Mouse (Mus musculus) hindbrain, embryonic 16.5 days (tissue): ENCODE data around the gene Itpr2. TPM values are rescaled to one million over a fixed set of nuclear protein-coding genes. Genes with fewer than 3 reads are reported as not detected.

ENCODE experiments used
- ATAC-seq: fragments of 200-750 bp; cut with Nextera tagmentation; 2 replicates; pipeline ENCODE4 v1.8.0; 2017; ENCODE audit warnings: moderate TSS enrichment, moderate library complexity
- H3K27ac ChIP-seq: fragments of 300-500 bp; sonication (generic); 2 replicates; pipeline ENCODE4 v1.5.1; 2014; ENCODE audit warnings: low read depth, mild to moderate bottlenecking, control low read depth, low read length, moderate library complexity
- H3K27me3 ChIP-seq: fragments of 300-500 bp; sonication (generic); replicated peaks from 2 replicates; pipeline ENCODE4 v1.6.1; 2014; ENCODE audit warnings: low read length; ENCODE audit not compliant: control insufficient read depth, insufficient read depth
- H3K36me3 ChIP-seq: fragments of 300-500 bp; sonication (generic); 2 replicates; pipeline ENCODE4 v1.6.1; 2014; ENCODE audit warnings: mild to moderate bottlenecking, low read length, moderate library complexity, mixed read lengths; ENCODE audit not compliant: control insufficient read depth, insufficient read depth
- H3K4me1 ChIP-seq: fragments of 300-500 bp; sonication (generic); 2 replicates; pipeline ENCODE4 v1.6.1; 2014; ENCODE audit warnings: low read depth, low read length; ENCODE audit not compliant: control insufficient read depth, insufficient read depth
- H3K4me2 ChIP-seq: fragments of 300-500 bp; sonication (generic); 2 replicates; pipeline ENCODE4 v1.6.1; 2014; ENCODE audit warnings: mild to moderate bottlenecking, low read length, control low read depth, moderate library complexity
- H3K4me3 ChIP-seq: fragments of 300-500 bp; sonication (generic); 2 replicates; pipeline ENCODE4 v1.5.1; 2014; ENCODE audit warnings: mild to moderate bottlenecking, low read length, control low read depth, moderate library complexity
- H3K9ac ChIP-seq: fragments of 300-500 bp; sonication (generic); 2 replicates; pipeline ENCODE4 v1.6.1; 2014; ENCODE audit warnings: low read depth, mild to moderate bottlenecking, control low read depth, low read length, moderate library complexity
- H3K9me3 ChIP-seq: fragments of 300-500 bp; sonication (generic); 2 replicates; pipeline ENCODE4 v1.6.1; 2014; ENCODE audit warnings: mild to moderate bottlenecking, low read length, moderate library complexity; ENCODE audit not compliant: control insufficient read depth
- WGBS: fragments of 180-500 bp; shearing (Covaris S2); extraction: QIAGEN DNeasy Blood & Tissue Kit; methylation state at CpG from one replicate; pipeline ENCODE4 v1.1.7; 2014; 5-methylcytosine and 5-hydroxymethylcytosine counted together
- polyA plus RNA-seq: library from polyadenylated mRNA; unstranded; fragments of >200 nt; fragmentation: Nextera tagmentation; extraction: Ambion mirVana; gene quantifications from 2 replicates; pipeline ENCODE4 v1.2.1, GENCODE M21; 2015

The Itpr2 gene
- polyA plus RNA-seq, 1 experiment from 2014 or later: 9.1 TPM

GRCm38 (mm10) chr6:146272253-146273036, 229.6 kb downstream of the Itpr2 start:
- no peak overlapping the region for H3K4me3 ChIP-seq
- H3K36me3 ChIP-seq: no peaks in the 10 kb centered on the region
- H3K9me3 ChIP-seq: no peaks in the 10 kb centered on the region
- H3K4me1 ChIP-seq: peaks cover 5% of the 10 kb centered on the region
- no peak overlapping the region for H3K27ac ChIP-seq
- H3K9ac ChIP-seq: no peak overlapping the region
- no peaks in the 10 kb centered on the region for H3K27me3 ChIP-seq
- no peak overlapping the region for H3K4me2 ChIP-seq
- WGBS: 78% methylated on average over 5 of the region's 5 CpGs
- peak; percentile 55; the same call in 1 of the 2 replicates for ATAC-seq

- H3K4me2 ChIP-seq: peak overlapping the region; percentile 28; the same call in 1 of the 2 replicates
- peaks cover 5% of the 10 kb centered on the region for H3K4me1 ChIP-seq
- H3K27me3 ChIP-seq: no peaks in the 10 kb centered on the region
- no peaks in the 10 kb centered on the region for H3K36me3 ChIP-seq
- ATAC-seq: peak; percentile 87
- 35% methylated on average over 12 of the region's 12 CpGs for WGBS
- H3K9ac ChIP-seq: 0 out of 2 replicates have a peak overlapping the region, but pooled peaks have one; percentile 38
- no peaks in the 10 kb centered on the region for H3K9me3 ChIP-seq
- H3K4me3 ChIP-seq: no peak overlapping the region
- H3K27ac ChIP-seq: no peak overlapping the region
Observed at GRCm38 (mm10) chr6:146270776-146271533, 231.1 kb downstream of the Itpr2 start.

- Histone ChIP-seq H3K4me2 (no peak overlapping the region), H3K27me3 (no peaks in the 10 kb centered on the region), H3K27ac (no peak overlapping the region), H3K4me3 (no peak overlapping the region), H3K36me3 (no peaks in the 10 kb centered on the region), H3K9ac (no peak overlapping the region), H3K4me1 (peaks cover 5% of the 10 kb centered on the region), H3K9me3 (no peaks in the 10 kb centered on the region)
- peak; percentile 48; the same call in 1 of the 2 replicates for ATAC-seq
- WGBS: 46% methylated on average over 5 of the region's 5 CpGs
Observed at GRCm38 (mm10) chr6:146270162-146270561, 231.9 kb downstream of the Itpr2 start.

GRCm38 (mm10) chr6:146269291-146269690, 232.7 kb downstream of the Itpr2 start:
- H3K27ac ChIP-seq: no peak overlapping the region
- no peak overlapping the region for H3K4me2 ChIP-seq
- ATAC-seq: no peak

GRCm38 (mm10) chr6:146260674-146261376, 241.2 kb downstream of the Itpr2 start:
- H3K4me1 ChIP-seq: no peaks in the 10 kb centered on the region
- no peak for ATAC-seq
- 97% methylated on average over 7 of the region's 7 CpGs for WGBS
- H3K27me3 ChIP-seq: no peaks in the 10 kb centered on the region
- H3K4me3 ChIP-seq: no peak overlapping the region
- no peak overlapping the region for H3K27ac ChIP-seq
- no peak overlapping the region for H3K9ac ChIP-seq
- no peaks in the 10 kb centered on the region for H3K36me3 ChIP-seq
- H3K9me3 ChIP-seq: no peaks in the 10 kb centered on the region; the same call in 1 of the 2 replicates
- no peak overlapping the region for H3K4me2 ChIP-seq

More at GRCm38 (mm10) chr6:146269291-146269690, 232.7 kb downstream of the Itpr2 start:
- H3K9ac ChIP-seq: no peak overlapping the region
- no peaks in the 10 kb centered on the region for H3K27me3 ChIP-seq
- no peaks in the 10 kb centered on the region for H3K36me3 ChIP-seq
- H3K9me3 ChIP-seq: no peaks in the 10 kb centered on the region
- 91% methylated on average over 5 of the region's 5 CpGs for WGBS
- H3K4me3 ChIP-seq: no peak overlapping the region
- peaks cover 5% of the 10 kb centered on the region for H3K4me1 ChIP-seq

GRCm38 (mm10) chr6:146258751-146259150, 243.3 kb downstream of the Itpr2 start:
- H3K9me3 ChIP-seq: no peaks in the 10 kb centered on the region; the same call in 1 of the 2 replicates
- H3K4me3 ChIP-seq: no peak overlapping the region
- no peak for ATAC-seq
- H3K36me3 ChIP-seq: no peaks in the 10 kb centered on the region
- no peak overlapping the region for H3K4me2 ChIP-seq
- H3K27ac ChIP-seq: no peak overlapping the region
- WGBS: 91% methylated on average over 5 of the region's 5 CpGs
- no peaks in the 10 kb centered on the region for H3K27me3 ChIP-seq
- H3K9ac ChIP-seq: no peak overlapping the region
- no peaks in the 10 kb centered on the region for H3K4me1 ChIP-seq

GRCm38 (mm10) chr6:146258261-146258660, 243.8 kb downstream of the Itpr2 start:
- H3K9ac ChIP-seq: no peak overlapping the region
- 95% methylated on average over 3 of the region's 3 CpGs for WGBS
- no peaks in the 10 kb centered on the region for H3K36me3 ChIP-seq
- no peaks in the 10 kb centered on the region; the same call in 1 of the 2 replicates for H3K9me3 ChIP-seq
- no peak for ATAC-seq
- H3K4me1 ChIP-seq: no peaks in the 10 kb centered on the region
- H3K4me2 ChIP-seq: no peak overlapping the region
- no peak overlapping the region for H3K4me3 ChIP-seq
- no peak overlapping the region for H3K27ac ChIP-seq
- no peaks in the 10 kb centered on the region for H3K27me3 ChIP-seq

- Histone ChIP-seq H3K27me3 (no peaks in the 10 kb centered on the region), H3K9ac (no peak overlapping the region), H3K4me3 (no peak overlapping the region), H3K27ac (no peak overlapping the region), H3K9me3 (no peaks in the 10 kb centered on the region; the same call in 1 of the 2 replicates), H3K4me1 (no peaks in the 10 kb centered on the region), H3K36me3 (no peaks in the 10 kb centered on the region), H3K4me2 (no peak overlapping the region)
- WGBS: 93% methylated on average over 7 of the region's 7 CpGs
- no peak for ATAC-seq
Observed at GRCm38 (mm10) chr6:146256947-146257670, 244.9 kb downstream of the Itpr2 start.
